Mouse (Mus musculus) liver, embryonic 14.5 days (tissue): ENCODE data around the gene Fbf1.

Experiments
- CTCF ChIP-seq: IDR thresholded peaks from 2 replicates; pipeline ENCODE4 v1.5.1; 2016; ENCODE audit warnings: antibody characterized with exemption, low read depth, control low read depth
- EP300 ChIP-seq: IDR thresholded peaks from 2 replicates; pipeline ENCODE4 v1.6.1; 2016; ENCODE audit warnings: antibody characterized with exemption, low read depth

- TF ChIP-seq CTCF (no peak), EP300 (no peak)
These were observed 67.1 kb downstream of the Fbf1 start for GRCm38 (mm10) chr11:116100839-116101238.
